Mouse (Mus musculus) liver, postnatal 0 days (tissue): ENCODE results near the gene Bcap31. TPM values are rescaled to one million over a fixed set of nuclear protein-coding genes. Genes with fewer than 3 reads are reported as not detected.

Experiments
- ATAC-seq: fragments of 200-750 bp; cut with Nextera tagmentation; 2 replicates; pipeline ENCODE4 v1.8.0; 2017; ENCODE audit warnings: mild to moderate bottlenecking, moderate library complexity
- DNase-seq: peaks from one replicate; pipeline ENCODE4 v3.0.0-alpha.2; 2016
- H3K27ac ChIP-seq: fragments of 300-500 bp; sonication (generic); 2 replicates; pipeline ENCODE4 v1.5.1; 2014; ENCODE audit warnings: antibody characterized with exemption, moderate library complexity, mild to moderate bottlenecking, low read depth
- H3K27me3 ChIP-seq: fragments of 300-500 bp; sonication (generic); 2 replicates; pipeline ENCODE4 v1.6.1; 2014; ENCODE audit warnings: low read length, control low read depth, mixed read lengths; ENCODE audit not compliant: insufficient read depth
- H3K36me3 ChIP-seq: fragments of 300-500 bp; sonication (generic); replicated peaks from 2 replicates; pipeline ENCODE4 v1.6.1; 2014; ENCODE audit warnings: mild to moderate bottlenecking, control low read depth, low read length, moderate library complexity, mixed read lengths; ENCODE audit not compliant: insufficient read depth
- H3K4me1 ChIP-seq: fragments of 300-500 bp; sonication (generic); 2 replicates; pipeline ENCODE4 v1.6.1; 2014; ENCODE audit warnings: antibody characterized with exemption, mild to moderate bottlenecking, control low read depth; ENCODE audit not compliant: insufficient read depth
- H3K4me2 ChIP-seq: fragments of 300-500 bp; sonication (generic); 2 replicates; pipeline ENCODE4 v1.6.1; 2014; ENCODE audit warnings: low read depth, mild to moderate bottlenecking, low read length, moderate library complexity, mixed read lengths
- H3K4me3 ChIP-seq: fragments of 300-500 bp; sonication (generic); 2 replicates; pipeline ENCODE4 v1.5.1; 2014; ENCODE audit warnings: low read depth, low read length
- H3K9ac ChIP-seq: fragments of 300-500 bp; sonication (generic); replicated peaks from 2 replicates; pipeline ENCODE4 v1.6.1; 2014; ENCODE audit warnings: mild to moderate bottlenecking, moderate library complexity
- H3K9me3 ChIP-seq: fragments of 300-500 bp; sonication (generic); 2 replicates; pipeline ENCODE4 v1.6.1; 2016; ENCODE audit warnings: mild to moderate bottlenecking, control low read depth, low read length, mixed read lengths
- CTCF ChIP-seq: sonication (generic); IDR thresholded peaks from 2 replicates; pipeline ENCODE4 v1.5.1; 2016; ENCODE audit warnings: antibody characterized with exemption, low read depth
- EP300 ChIP-seq: IDR thresholded peaks from 2 replicates; pipeline ENCODE4 v1.6.1; 2016; ENCODE audit warnings: antibody characterized with exemption, low read depth, mild to moderate bottlenecking
- WGBS: fragments of 180-500 bp; shearing (Covaris S2); extraction: QIAGEN DNeasy Blood & Tissue Kit; methylation state at CpG from one replicate; pipeline ENCODE4 v1.1.7; 2014; ENCODE audit not compliant: insufficient replicate concordance; 5-methylcytosine and 5-hydroxymethylcytosine counted together
- polyA plus RNA-seq: library from polyadenylated mRNA; unstranded; fragments of >200 nt; fragmentation: Nextera tagmentation; extraction: Ambion mirVana; gene quantifications from 2 replicates; pipeline ENCODE4 v1.2.1, GENCODE M21; 2015

The Bcap31 gene
- polyA plus RNA-seq, 1 experiment from 2014 or later: 143 TPM

DNA sequence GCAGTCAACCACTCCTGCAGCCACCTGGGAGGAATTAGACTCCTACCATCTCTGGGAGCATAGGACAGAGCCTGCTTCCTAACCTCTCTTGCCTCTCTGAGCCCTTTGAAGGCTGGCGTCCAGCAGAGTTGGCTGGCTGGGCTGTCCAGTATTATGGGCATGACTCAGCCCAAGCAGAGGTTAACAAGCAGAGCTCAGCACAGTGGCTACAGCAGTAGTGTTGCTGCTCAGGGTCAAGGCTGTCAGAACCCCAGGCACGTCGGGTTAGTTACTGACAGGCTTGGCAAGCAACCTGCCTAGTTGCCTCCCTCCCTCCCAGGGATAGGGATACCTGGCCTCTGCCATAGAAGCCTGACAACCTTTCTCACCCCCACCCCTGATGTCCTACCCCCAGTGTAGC is 2.3 kb upstream of the Bcap31 start:
- Histone ChIP-seq H3K4me1 (peaks cover 20% of the 10 kb centered on the region), H3K9ac (peak overlapping the region; percentile 26; the same call in 1 of the 2 replicates), H3K9me3 (no peaks in the 10 kb centered on the region), H3K4me2 (peak overlapping the region; percentile 68), H3K27me3 (no peaks in the 10 kb centered on the region), H3K27ac (peak overlapping the region; percentile 81), H3K36me3 (0 out of 2 replicates have a peak, but pooled peaks cover 2% of the 10 kb centered on the region), H3K4me3 (peak overlapping the region; percentile 54)
- TF ChIP-seq EP300 (no peak), CTCF (no peak)
- ATAC-seq: no peak
- DNase-seq: peak; percentile 15
- 19% methylated on average over 3 of the region's 3 CpGs for WGBS

DNA sequence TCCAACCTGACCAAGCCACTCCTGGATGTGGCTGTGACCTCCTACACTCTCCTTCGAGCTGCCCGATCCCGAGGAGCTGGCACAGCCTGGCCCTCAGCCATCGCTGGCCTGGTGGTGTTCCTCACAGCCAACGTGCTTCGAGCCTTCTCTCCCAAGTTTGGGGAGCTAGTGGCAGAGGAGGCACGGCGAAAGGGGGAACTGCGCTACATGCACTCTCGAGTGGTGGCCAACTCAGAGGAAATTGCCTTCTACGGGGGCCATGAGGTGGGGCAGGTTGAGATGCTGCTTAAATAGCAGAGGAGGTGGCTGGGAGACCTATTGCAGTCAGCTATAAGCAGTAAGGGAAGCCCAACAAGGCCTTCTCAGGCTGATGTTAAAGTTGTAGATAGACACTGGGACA is 1.7 kb upstream of the Bcap31 start:
- H3K4me1 ChIP-seq: peaks cover 20% of the 10 kb centered on the region
- peak overlapping the region; percentile 81 for H3K27ac ChIP-seq
- 42% methylated on average over 11 of the region's 11 CpGs for WGBS
- H3K4me3 ChIP-seq: peak overlapping the region; percentile 54
- TF ChIP-seq CTCF (no peak), EP300 (no peak)
- no peak for ATAC-seq
- peaks cover 3% of the 10 kb centered on the region; the same call in 1 of the 2 replicates for H3K36me3 ChIP-seq
- peak overlapping the region; percentile 69 for H3K9ac ChIP-seq
- no peaks in the 10 kb centered on the region for H3K9me3 ChIP-seq
- peak overlapping the region; percentile 68 for H3K4me2 ChIP-seq
- DNase-seq: peak; percentile 28
- no peaks in the 10 kb centered on the region for H3K27me3 ChIP-seq

DNA sequence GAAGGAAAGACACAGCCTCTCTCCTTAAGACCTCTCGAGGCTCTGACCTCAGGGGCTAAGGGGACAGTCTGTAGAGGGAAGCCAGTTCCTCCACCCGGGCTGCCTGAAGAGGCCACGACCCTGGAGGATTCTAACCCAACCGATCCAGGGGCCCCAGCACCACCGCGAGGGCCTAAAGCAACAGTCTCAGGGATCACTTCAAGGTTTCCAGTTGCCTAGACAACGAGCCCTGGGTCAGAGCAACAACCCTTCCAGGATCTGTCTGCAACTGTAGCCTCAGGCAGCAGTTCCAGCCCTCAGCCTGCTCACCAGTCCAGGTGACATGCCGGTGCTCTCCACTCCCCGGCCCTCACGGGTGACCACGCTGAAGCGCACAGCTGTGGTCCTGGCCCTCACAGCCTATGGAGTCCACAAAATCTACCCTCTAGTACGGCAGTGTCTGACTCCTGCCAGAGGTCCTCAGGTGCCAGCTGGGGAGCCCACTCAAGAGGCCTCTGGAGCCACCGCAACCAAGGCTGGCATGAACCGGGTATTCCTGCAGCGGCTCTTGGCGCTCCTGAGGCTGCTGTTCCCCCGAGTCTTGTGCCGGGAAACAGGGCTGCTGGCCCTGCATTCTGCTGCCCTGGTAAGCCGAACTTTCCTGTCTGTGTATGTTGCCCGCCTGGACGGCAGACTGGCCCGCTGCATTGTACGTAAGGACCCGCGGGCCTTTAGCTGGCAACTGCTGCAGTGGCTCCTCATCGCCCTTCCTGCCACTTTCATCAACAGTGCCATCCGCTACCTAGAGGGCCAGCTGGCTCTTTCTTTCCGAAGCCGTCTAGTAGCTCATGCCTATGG is 952 bp upstream of the Bcap31 start:
- peak; percentile 13 for DNase-seq
- peaks cover 20% of the 10 kb centered on the region for H3K4me1 ChIP-seq
- H3K9ac ChIP-seq: peak overlapping the region; percentile 69
- H3K9me3 ChIP-seq: no peaks in the 10 kb centered on the region
- WGBS: 28% methylated on average over 26 of the region's 30 CpGs
- peak overlapping the region; percentile 54 for H3K4me3 ChIP-seq
- no peaks in the 10 kb centered on the region for H3K27me3 ChIP-seq
- TF ChIP-seq CTCF (no peak), EP300 (no peak)
- peak overlapping the region; percentile 68 for H3K4me2 ChIP-seq
- H3K36me3 ChIP-seq: peaks cover 4% of the 10 kb centered on the region
- peak overlapping the region; percentile 81 for H3K27ac ChIP-seq
- ATAC-seq: peak; percentile 3

DNA sequence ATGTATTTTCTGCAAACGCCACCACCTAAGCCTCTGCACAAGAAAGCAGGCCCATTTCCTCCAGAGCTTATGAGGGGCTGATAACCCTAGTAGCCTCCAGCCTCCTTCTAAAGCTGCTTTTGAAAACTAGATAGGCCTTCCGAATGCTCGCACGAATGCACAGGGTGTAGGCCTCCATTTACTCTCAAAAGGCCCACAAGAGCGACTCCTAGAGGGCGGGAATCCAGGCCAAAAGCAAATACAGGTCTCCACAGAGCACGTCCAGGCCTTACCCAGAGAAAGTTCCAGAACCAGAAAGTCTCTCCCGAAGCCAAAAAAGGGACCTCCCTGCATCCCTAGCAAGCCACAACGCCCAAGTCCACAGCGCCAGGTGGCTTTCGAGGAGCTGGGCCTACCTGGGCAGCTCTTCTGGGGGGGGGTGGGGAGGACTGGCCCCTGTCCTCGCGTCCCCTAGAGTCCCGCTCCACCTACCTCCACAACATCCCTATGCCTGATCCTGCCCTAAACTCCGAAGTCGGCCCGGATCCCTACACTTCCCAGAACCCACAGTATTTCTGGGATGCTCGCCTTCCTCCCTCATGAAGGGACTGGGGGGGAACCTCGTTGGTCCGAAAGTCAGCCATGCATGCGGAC is 383 bp downstream of the Bcap31 start:
- DNase-seq (peak; percentile 56), ATAC-seq (peak; percentile 37)
- H3K4me1 ChIP-seq: peaks cover 20% of the 10 kb centered on the region
- H3K4me2 ChIP-seq: peak overlapping the region; percentile 68
- H3K9ac ChIP-seq: peak overlapping the region; percentile 69
- peak overlapping the region; percentile 54 for H3K4me3 ChIP-seq
- peaks cover 4% of the 10 kb centered on the region for H3K36me3 ChIP-seq
- H3K27ac ChIP-seq: peak overlapping the region; percentile 81
- H3K27me3 ChIP-seq: no peaks in the 10 kb centered on the region
- H3K9me3 ChIP-seq: no peaks in the 10 kb centered on the region
- 27% methylated on average over 19 of the region's 21 CpGs for WGBS
- TF ChIP-seq EP300: no peak
- peak; percentile 52 for TF ChIP-seq CTCF

DNA sequence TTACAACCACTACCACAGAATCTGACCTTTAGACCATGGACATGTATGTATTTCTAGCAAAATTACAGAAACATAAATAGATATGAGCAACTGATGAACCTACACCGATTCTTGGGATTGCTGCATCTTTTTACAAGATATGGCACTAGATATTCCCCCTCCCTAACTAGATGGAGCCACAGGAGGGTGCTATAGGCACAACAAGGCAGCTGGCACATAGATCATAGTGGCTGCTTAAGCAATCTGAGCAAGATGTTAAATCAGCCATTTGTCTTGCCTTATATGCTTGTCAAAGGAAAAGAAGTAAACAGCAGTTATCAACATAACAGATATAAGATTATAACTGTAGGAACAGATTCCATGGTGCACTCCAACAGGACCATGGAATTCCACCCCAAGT is 15.5 kb downstream of the Bcap31 start:
- ATAC-seq: no peak

More for the DNA sequence above, 15.5 kb downstream of the Bcap31 start:
- no peak overlapping the region for H3K27ac ChIP-seq
- WGBS: 70% methylated on average over 1 of the region's 1 CpGs
- DNase-seq: no peak
- no peaks in the 10 kb centered on the region for H3K4me1 ChIP-seq
- H3K4me2 ChIP-seq: no peak overlapping the region
- TF ChIP-seq EP300 (no peak), CTCF (peak; percentile 53)
- no peaks in the 10 kb centered on the region for H3K9me3 ChIP-seq
- H3K4me3 ChIP-seq: no peak overlapping the region
- peaks cover 4% of the 10 kb centered on the region; the same call in 1 of the 2 replicates for H3K36me3 ChIP-seq
- no peak overlapping the region for H3K9ac ChIP-seq
- no peaks in the 10 kb centered on the region for H3K27me3 ChIP-seq
